Mouse (Mus musculus): ENCODE data around the gene Sec1. TPM values are rescaled to one million over a fixed set of nuclear protein-coding genes. Genes with fewer than 3 reads are reported as not detected.
A peak's percentile ranks its signal among the peaks of the same experiment; 100 is the strongest.

Sec1 gene
- polyA plus RNA-seq, 1 experiment from 2014 or later: 0.36 TPM

DNA sequence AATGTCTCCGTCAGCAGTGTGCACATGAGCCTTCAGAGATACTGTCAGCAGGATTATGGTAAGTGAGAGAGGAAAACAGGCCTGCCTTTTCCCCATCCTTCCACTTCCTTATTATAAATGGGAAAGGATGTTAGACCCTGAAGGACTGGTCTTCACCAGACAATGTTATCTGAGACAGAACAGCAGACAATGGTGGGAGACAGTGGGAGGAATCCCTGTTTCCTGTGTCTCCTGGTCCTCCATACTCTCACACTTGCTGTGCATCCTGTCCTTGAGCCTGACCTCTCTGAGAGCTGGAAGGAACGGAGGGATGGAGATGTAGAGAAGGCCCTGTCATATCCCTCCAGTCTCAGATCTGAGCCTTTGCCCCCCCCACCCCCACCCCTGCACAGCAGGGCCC lies 1.8 kb downstream of the Sec1 start:
- DNase-seq (ENCODE audit: low spot score, missing footprints): no peak
- WGBS: 77% methylated on average over 2 of the region's 2 CpGs
- Histone ChIP-seq H3K4me3 (ENCODE audit: low read depth, low read length) (no peak overlapping the region), H3K27ac (ENCODE audit: low read depth, low read length) (no peak overlapping the region), H3K9me3 (ENCODE audit: control insufficient read depth, low read length) (no peaks in the 10 kb centered on the region), H3K27me3 (ENCODE audit: control insufficient read depth, insufficient read depth, low read length) (no peaks in the 10 kb centered on the region), H3K36me3 (ENCODE audit: control insufficient read depth, insufficient read depth, low read length) (no peaks in the 10 kb centered on the region), H3K4me2 (no peak overlapping the region), H3K9ac (ENCODE audit: low read length) (no peak overlapping the region), H3K4me1 (ENCODE audit: control insufficient read depth, insufficient read depth, low read length) (0 out of 2 replicates have a peak, but pooled peaks cover 2% of the 10 kb centered on the region)
- ATAC-seq (ENCODE audit: low FRiP score): no peak

DNA sequence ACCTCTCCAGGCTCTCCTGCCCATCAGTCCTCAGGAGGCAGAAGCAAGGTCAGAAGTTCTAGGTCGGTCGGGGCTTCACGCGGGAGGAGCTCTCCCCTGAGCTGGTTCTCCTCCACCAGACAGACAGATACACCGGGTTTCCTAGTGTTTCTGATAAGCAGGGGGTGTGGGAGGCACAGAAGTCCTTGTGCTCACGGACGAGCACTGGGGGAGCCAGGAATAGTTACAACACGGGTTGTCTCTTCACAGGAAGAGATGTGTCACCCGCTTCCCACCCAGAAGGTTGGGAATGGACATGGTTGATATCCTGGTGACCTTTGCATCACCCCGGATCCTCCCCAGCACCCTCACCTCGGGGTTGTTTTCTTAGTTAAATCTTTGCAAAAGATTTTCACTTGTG lies 4.4 kb downstream of the Sec1 start:
- Histone ChIP-seq H3K9me3 (ENCODE audit: control insufficient read depth, low read length) (no peaks in the 10 kb centered on the region), H3K36me3 (ENCODE audit: control insufficient read depth, insufficient read depth, low read length) (no peaks in the 10 kb centered on the region), H3K4me3 (ENCODE audit: low read depth, low read length) (no peak overlapping the region), H3K4me1 (ENCODE audit: control insufficient read depth, insufficient read depth, low read length) (no peaks in the 10 kb centered on the region), H3K27me3 (ENCODE audit: control insufficient read depth, insufficient read depth, low read length) (no peaks in the 10 kb centered on the region), H3K27ac (ENCODE audit: low read depth, low read length) (no peak overlapping the region), H3K9ac (ENCODE audit: low read length) (no peak overlapping the region), H3K4me2 (no peak overlapping the region)
- WGBS: 76% methylated on average over 11 of the region's 11 CpGs
- ATAC-seq (ENCODE audit: low FRiP score): no peak
- DNase-seq (ENCODE audit: low spot score, missing footprints): no peak

DNA sequence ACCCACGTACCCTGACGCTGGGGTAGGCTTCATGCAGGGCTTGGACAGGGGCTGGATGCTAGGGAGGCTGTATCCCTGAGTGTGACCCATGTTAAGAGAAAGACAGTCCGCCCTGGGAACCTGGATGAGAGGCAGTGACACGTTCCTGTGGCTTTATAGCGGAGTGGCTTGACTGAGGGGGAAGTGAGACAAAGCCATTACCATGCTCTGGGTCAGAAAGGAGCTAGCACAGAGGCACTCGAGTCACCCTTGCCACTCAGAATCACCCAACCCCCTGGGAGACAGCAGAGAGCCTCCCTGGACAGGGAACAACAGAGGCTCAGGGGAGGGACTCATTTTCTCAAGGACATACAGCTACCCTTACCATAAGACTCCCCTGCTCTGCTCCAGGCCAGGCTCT lies 5.1 kb downstream of the Sec1 start:
- no peak overlapping the region for H3K4me2 ChIP-seq
- ATAC-seq (ENCODE audit: low FRiP score) (no peak), DNase-seq (ENCODE audit: low spot score, missing footprints) (no peak)
- H3K4me3 ChIP-seq (ENCODE audit: low read depth, low read length): no peak overlapping the region
- no peaks in the 10 kb centered on the region for H3K36me3 ChIP-seq (ENCODE audit: control insufficient read depth, insufficient read depth, low read length)
- H3K9ac ChIP-seq (ENCODE audit: low read length): no peak overlapping the region
- H3K9me3 ChIP-seq (ENCODE audit: control insufficient read depth, low read length): no peaks in the 10 kb centered on the region
- 74% methylated on average over 6 of the region's 6 CpGs for WGBS
- no peaks in the 10 kb centered on the region for H3K4me1 ChIP-seq (ENCODE audit: control insufficient read depth, insufficient read depth, low read length)
- no peak overlapping the region for H3K27ac ChIP-seq (ENCODE audit: low read depth, low read length)
- no peaks in the 10 kb centered on the region for H3K27me3 ChIP-seq (ENCODE audit: control insufficient read depth, insufficient read depth, low read length)

GRCm38 (mm10) chr7:45686841-45687240 lies 7.4 kb downstream of the Sec1 start:
- WGBS: 75% methylated on average over 3 of the region's 3 CpGs
- no peak for ATAC-seq (ENCODE audit: low FRiP score)
- Histone ChIP-seq H3K36me3 (ENCODE audit: control insufficient read depth, insufficient read depth, low read length) (no peaks in the 10 kb centered on the region), H3K9me3 (ENCODE audit: control insufficient read depth, low read length) (no peaks in the 10 kb centered on the region), H3K27ac (ENCODE audit: low read depth, low read length) (no peak overlapping the region), H3K4me2 (no peak overlapping the region), H3K4me3 (ENCODE audit: low read depth, low read length) (no peak overlapping the region), H3K27me3 (ENCODE audit: control insufficient read depth, insufficient read depth, low read length) (no peaks in the 10 kb centered on the region), H3K4me1 (ENCODE audit: control insufficient read depth, insufficient read depth, low read length) (no peaks in the 10 kb centered on the region), H3K9ac (ENCODE audit: low read length) (no peak overlapping the region)
- DNase-seq (ENCODE audit: low spot score, missing footprints): no peak

GRCm38 (mm10) chr7:45685811-45686210 lies 8.4 kb downstream of the Sec1 start:
- Histone ChIP-seq H3K4me2 (no peak overlapping the region), H3K36me3 (ENCODE audit: control insufficient read depth, insufficient read depth, low read length) (no peaks in the 10 kb centered on the region), H3K4me1 (ENCODE audit: control insufficient read depth, insufficient read depth, low read length) (no peaks in the 10 kb centered on the region), H3K9ac (ENCODE audit: low read length) (no peak overlapping the region), H3K9me3 (ENCODE audit: control insufficient read depth, low read length) (no peaks in the 10 kb centered on the region), H3K27me3 (ENCODE audit: control insufficient read depth, insufficient read depth, low read length) (no peaks in the 10 kb centered on the region), H3K27ac (ENCODE audit: low read depth, low read length) (no peak overlapping the region), H3K4me3 (ENCODE audit: low read depth, low read length) (no peak overlapping the region)
- ATAC-seq (ENCODE audit: low FRiP score) (no peak), DNase-seq (ENCODE audit: low spot score, missing footprints) (no peak)
- WGBS: 57% methylated on average over 10 of the region's 10 CpGs

- DNase-seq (ENCODE audit: low spot score, missing footprints) (peak; percentile 72), ATAC-seq (ENCODE audit: low FRiP score) (no peak)
- Histone ChIP-seq H3K4me2 (no peak within 1 kb of the TSS), H3K4me1 (ENCODE audit: control insufficient read depth, insufficient read depth, low read length) (no peaks in the 10 kb centered on the region), H3K9me3 (ENCODE audit: control insufficient read depth, low read length) (no peaks in the 10 kb centered on the region), H3K27ac (ENCODE audit: low read depth, low read length) (no peak within 1 kb of the TSS), H3K9ac (ENCODE audit: low read length) (0 out of 2 replicates have a peak within 1 kb of the TSS, but pooled peaks have one; percentile 10), H3K27me3 (ENCODE audit: control insufficient read depth, insufficient read depth, low read length) (no peaks in the 10 kb centered on the region), H3K4me3 (ENCODE audit: low read depth, low read length) (no peak within 1 kb of the TSS), H3K36me3 (ENCODE audit: control insufficient read depth, insufficient read depth, low read length) (no peaks in the 10 kb centered on the region)
- WGBS: 72% methylated on average over 7 of the region's 7 CpGs
Measured at GRCm38 (mm10) chr7:45683396-45684050, 10.7 kb downstream of the Sec1 start, which contains the start of gene Ntn5. Gene Ntn5, plus strand, starts transcription at chr7:45684022.

DNA sequence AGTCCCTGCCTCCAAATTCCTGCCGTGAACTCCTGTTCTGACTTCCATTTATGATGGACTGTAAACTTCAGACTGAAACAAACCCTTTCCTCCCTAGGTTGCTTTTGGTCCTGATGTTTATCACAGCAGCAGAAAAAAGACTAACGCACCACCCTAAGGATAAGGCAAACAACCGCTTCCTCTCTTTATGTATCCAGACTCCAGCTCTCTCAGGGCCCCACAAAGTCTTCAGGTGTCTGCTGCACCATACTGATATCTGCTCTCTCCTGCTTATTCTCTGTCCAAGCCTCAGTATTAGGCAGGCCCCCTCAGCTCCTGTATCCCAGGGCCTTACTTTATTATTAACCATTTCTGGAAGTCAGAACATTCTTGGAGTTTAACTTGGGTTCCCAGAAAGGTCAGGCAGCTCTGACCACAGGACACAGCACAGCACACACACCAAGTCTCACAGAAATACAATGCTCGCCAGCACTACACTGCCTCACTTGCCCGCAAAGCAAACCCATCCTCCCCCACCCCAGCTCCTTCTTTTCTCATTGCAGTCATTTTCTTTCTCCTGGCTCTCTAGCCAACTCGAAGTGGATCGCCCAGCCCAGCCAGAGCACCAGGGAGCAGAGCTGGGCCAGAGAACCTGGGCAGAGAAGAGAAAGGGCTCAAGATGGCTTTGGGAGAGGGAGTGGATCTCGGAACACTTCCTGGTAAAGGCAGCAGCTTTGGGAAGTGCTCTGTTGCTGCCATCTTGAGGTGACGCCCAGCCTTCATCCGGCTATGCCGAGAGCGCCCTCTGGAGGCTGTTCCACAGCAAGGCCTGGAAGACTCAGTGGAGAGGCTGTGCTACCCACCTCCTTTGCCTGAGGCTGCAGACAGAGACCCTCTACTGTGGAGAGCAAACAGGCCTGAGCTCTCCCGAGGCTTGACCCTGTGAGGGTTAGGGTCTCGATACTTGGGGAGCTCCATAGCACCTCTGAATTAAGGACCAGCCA lies 11.8 kb downstream of the Sec1 start:
- Histone ChIP-seq H3K27me3 (ENCODE audit: control insufficient read depth, insufficient read depth, low read length) (no peaks in the 10 kb centered on the region), H3K9ac (ENCODE audit: low read length) (peak overlapping the region; percentile 21), H3K4me1 (ENCODE audit: control insufficient read depth, insufficient read depth, low read length) (no peaks in the 10 kb centered on the region), H3K36me3 (ENCODE audit: control insufficient read depth, insufficient read depth, low read length) (no peaks in the 10 kb centered on the region), H3K27ac (ENCODE audit: low read depth, low read length) (no peak overlapping the region), H3K9me3 (ENCODE audit: control insufficient read depth, low read length) (no peaks in the 10 kb centered on the region), H3K4me3 (ENCODE audit: low read depth, low read length) (no peak overlapping the region), H3K4me2 (peak overlapping the region; percentile 1; the same call in 1 of the 2 replicates)
- WGBS: 30% methylated on average over 14 of the region's 14 CpGs
- ATAC-seq (ENCODE audit: low FRiP score): peak; percentile 85
- DNase-seq (ENCODE audit: low spot score, missing footprints): peak; percentile 98

- H3K9me3 ChIP-seq (ENCODE audit: control insufficient read depth, low read length): no peaks in the 10 kb centered on the region
- H3K4me1 ChIP-seq (ENCODE audit: control insufficient read depth, insufficient read depth, low read length): no peaks in the 10 kb centered on the region
- no peaks in the 10 kb centered on the region for H3K36me3 ChIP-seq (ENCODE audit: control insufficient read depth, insufficient read depth, low read length)
- WGBS: 88% methylated on average over 8 of the region's 8 CpGs
- no peak for ATAC-seq (ENCODE audit: low FRiP score)
- H3K4me2 ChIP-seq: no peak overlapping the region
- H3K4me3 ChIP-seq (ENCODE audit: low read depth, low read length): no peak overlapping the region
- no peak overlapping the region for H3K9ac ChIP-seq (ENCODE audit: low read length)
- H3K27me3 ChIP-seq (ENCODE audit: control insufficient read depth, insufficient read depth, low read length): no peaks in the 10 kb centered on the region
- no peak for DNase-seq (ENCODE audit: low spot score, missing footprints)
- H3K27ac ChIP-seq (ENCODE audit: low read depth, low read length): no peak overlapping the region
Measured at GRCm38 (mm10) chr7:45681046-45681736, 13.0 kb downstream of the Sec1 start.

Data from midbrain, embryonic 11.5 days (tissue).